Mouse (Mus musculus) macrophage (primary cell): ENCODE results near the gene Gm43064. TPM values are rescaled to one million over a fixed set of nuclear protein-coding genes. Genes with fewer than 3 reads are reported as not detected.
"Not testable (repeated sequence)": the region's sequence is repeated elsewhere in the genome, so short reads cannot be mapped to it uniquely, and the experiment has no call there.

Experiments used
- H3K27ac ChIP-seq: fragments of 350-480 bp; formaldehyde crosslinking; 2 replicates; pipeline ENCODE4 v1.9.0; 2021
- H3K36me3 ChIP-seq: fragments of 350-480 bp; formaldehyde crosslinking; 2 replicates; pipeline ENCODE4 v1.9.0; 2021; ENCODE audit errors: inconsistent target
- H3K4me3 ChIP-seq: fragments of 350-480 bp; formaldehyde crosslinking; 2 replicates; pipeline ENCODE4 v1.9.0; 2021; ENCODE audit errors: inconsistent target
- H3K79me2 ChIP-seq: fragments of 350-480 bp; formaldehyde crosslinking; 2 replicates; pipeline ENCODE4 v1.9.0; 2021; ENCODE audit errors: inconsistent target
- WGBS: methylation state at CpG from one replicate; pipeline ENCODE4 v1.1.7; 2026; ENCODE audit warnings: inconsistent platforms; ENCODE audit not compliant: missing documents; 5-methylcytosine and 5-hydroxymethylcytosine counted together
- polyA plus RNA-seq: library from polyadenylated mRNA; stranded (reverse); fragments of 250-400 nt; gene quantifications from 3 replicates; pipeline ENCODE4 v1.2.4, GENCODE M21; 2018; ENCODE audit warnings: inconsistent platforms

Gene Gm43064
- polyA plus RNA-seq, 1 experiment from 2014 or later: not detected

DNA sequence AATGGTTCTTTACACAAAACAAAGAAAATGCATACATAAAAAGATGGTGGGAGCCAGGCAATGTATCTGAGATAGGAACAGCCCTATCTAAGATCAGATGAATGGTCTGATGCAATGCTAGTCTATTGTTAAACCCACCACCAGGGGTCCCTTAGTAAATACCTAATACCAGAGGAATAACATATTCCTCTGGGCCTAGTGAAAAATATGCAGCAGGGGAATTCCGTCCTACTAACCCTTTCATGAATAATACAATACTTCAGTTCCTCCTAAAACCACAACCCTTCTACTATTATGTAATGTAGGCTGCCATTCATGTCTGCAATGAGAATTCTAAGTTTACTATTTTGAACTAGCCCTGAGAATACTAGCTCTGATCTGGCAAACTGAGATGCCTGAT lies 21.3 kb downstream of the Gm43064 start:
- not testable (repeated sequence) for H3K27ac ChIP-seq, H3K36me3 ChIP-seq, H3K4me3 ChIP-seq, H3K79me2 ChIP-seq
- 14% methylated on average over 1 of the region's 1 CpGs for WGBS

DNA sequence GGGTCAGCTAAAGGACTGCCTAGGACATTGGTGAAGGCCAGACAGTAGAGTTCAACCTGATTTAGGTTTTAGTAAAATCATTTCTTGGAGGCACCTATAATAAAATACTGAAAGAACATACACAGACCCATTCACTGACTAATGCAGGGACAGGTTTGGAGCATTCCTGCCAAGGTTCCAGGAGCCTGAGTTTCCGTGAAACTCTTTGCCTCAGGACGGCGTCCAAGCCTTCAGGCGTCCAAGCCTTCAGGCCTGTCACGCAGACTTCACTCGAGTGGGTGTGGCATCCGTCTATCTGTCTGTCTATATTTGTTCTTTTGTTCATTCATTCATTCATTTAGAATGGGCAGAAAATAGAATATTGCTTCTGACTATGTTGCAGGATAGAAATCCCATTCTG lies 21.8 kb downstream of the Gm43064 start:
- WGBS: 98% methylated on average over 7 of the region's 7 CpGs
- Histone ChIP-seq H3K79me2 (no peaks in the 10 kb centered on the region), H3K4me3 (no peak overlapping the region), H3K27ac (no peak overlapping the region), H3K36me3 (no peaks in the 10 kb centered on the region)

DNA sequence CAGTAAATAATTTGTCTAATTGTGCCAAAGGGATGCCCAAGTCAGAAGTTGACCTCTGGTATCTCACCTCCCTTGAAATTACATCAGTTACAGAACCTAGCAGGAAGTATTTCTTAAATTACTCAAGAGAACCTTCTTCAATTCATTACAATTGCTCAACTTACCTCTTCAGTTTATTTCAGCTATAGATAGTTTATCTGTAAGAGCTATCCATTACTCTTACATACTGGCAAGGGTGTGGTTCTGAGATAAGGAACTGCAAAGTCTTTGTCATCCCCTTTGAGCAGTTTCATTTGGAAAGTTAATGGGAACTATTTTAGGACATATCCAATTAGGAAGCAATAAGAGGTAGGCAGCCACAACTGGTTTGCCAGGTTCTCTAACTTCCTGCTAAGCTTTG lies 23.1 kb downstream of the Gm43064 start, which contains the start of gene Bcl2l15:
TSS of gene Bcl2l15 (plus strand) at position 176 of the 400 bp plus-strand sequence.
- Histone ChIP-seq H3K4me3 (no peak within 1 kb of the TSS), H3K36me3 (no peaks in the 10 kb centered on the region), H3K79me2 (no peaks in the 10 kb centered on the region), H3K27ac (no peak within 1 kb of the TSS)

DNA sequence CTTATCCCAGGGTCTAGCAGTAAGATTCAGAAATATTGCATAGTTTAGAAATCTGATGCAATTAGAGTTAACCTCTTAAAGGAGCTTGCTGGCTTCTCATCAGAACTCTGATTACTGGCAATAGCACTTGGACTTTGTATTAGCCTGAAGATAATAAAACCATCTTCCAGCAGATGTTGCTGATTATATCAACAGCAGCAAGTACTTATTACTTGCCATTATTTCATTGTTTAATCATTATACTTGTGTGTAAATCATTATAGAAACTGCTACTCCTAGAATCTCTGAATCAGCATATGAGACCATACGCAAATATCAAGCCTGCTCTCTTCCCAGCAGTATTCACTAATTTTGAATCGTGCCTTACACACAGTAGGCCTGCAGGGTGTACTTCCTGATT lies 24.6 kb downstream of the Gm43064 start:
- H3K27ac ChIP-seq: no peak overlapping the region
- 89% methylated on average over 2 of the region's 2 CpGs for WGBS
- H3K36me3 ChIP-seq: no peaks in the 10 kb centered on the region

DNA sequence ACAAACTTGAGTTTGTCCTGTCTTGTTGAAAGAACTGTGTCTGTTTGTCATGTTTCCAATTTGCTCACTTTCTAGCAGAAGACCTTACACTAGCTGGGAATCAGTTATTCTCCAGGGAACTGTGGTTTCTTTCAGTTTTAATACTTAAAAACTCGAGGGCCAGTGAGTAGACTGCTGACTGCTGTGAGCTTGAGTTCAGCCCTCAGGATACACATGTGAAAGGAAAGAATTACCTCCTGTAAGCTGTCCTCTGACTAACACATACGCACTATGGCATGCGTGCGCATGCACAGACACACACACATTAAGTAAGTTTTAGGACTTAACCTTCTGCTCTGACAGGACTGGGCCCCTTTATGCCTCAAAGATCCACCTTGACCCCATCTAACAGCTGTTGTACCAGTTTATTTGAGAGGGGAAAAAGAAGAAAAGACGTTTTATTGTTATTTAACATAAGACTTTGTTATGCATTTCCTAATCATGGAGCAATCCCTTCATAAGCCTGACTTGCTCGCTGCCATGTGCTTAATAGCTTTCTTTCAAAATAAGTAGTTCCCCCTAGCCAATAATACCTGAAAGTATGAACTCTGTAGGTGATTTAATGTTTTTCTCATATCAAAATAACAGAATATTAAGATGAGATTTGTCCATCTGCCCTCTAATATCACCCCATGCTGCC lies 26.0 kb downstream of the Gm43064 start:
- H3K27ac ChIP-seq: no peak overlapping the region
- 85% methylated on average over 6 of the region's 6 CpGs for WGBS
- H3K79me2 ChIP-seq: no peaks in the 10 kb centered on the region
- H3K4me3 ChIP-seq: no peak overlapping the region
- no peaks in the 10 kb centered on the region for H3K36me3 ChIP-seq

More for the DNA sequence above, 24.6 kb downstream of the Gm43064 start:
- no peaks in the 10 kb centered on the region for H3K79me2 ChIP-seq
- no peak overlapping the region for H3K4me3 ChIP-seq

DNA sequence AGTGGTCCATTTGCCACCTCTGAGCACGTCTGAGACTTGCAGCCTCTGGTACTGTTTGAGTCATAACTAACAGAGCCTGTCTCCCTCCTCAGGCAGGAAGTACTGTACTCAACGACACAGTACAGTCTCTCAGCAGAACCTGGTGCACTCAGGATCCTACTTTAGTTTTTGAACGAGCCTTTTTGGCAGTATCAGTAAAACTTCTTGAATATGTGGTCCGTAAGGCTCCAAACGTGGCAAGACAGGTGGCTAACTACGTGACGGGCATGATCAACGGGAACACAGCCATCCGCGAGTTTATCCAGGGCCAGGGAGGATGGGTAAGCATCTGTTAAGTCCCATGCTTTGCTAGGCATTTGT lies 26.6 kb downstream of the Gm43064 start:
- WGBS: 75% methylated on average over 10 of the region's 10 CpGs
- H3K79me2 ChIP-seq: no peaks in the 10 kb centered on the region
- no peak overlapping the region for H3K4me3 ChIP-seq
- no peaks in the 10 kb centered on the region for H3K36me3 ChIP-seq
- no peak overlapping the region for H3K27ac ChIP-seq

DNA sequence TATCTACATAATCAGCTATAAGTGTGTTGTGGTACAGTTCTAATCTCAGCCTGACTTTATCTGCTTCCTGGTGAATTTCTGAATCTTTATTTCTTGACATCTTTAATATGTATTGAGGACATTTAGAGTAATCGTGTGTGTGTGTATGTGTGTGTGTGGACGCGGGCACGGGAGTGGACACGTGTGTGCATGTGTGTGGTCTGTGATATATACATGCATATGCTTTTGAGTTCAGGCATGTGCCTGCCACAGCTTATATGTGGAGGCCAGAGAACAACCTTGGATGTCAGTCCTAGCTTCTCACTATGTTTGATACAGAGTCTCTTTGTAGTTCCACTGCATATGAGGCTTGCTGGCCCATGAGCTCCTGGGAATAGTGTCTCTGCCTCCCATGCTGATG lies 27.1 kb downstream of the Gm43064 start:
- no peak overlapping the region for H3K4me3 ChIP-seq
- no peak overlapping the region for H3K27ac ChIP-seq
- no peaks in the 10 kb centered on the region for H3K79me2 ChIP-seq
- H3K36me3 ChIP-seq: no peaks in the 10 kb centered on the region
- 98% methylated on average over 5 of the region's 5 CpGs for WGBS

DNA sequence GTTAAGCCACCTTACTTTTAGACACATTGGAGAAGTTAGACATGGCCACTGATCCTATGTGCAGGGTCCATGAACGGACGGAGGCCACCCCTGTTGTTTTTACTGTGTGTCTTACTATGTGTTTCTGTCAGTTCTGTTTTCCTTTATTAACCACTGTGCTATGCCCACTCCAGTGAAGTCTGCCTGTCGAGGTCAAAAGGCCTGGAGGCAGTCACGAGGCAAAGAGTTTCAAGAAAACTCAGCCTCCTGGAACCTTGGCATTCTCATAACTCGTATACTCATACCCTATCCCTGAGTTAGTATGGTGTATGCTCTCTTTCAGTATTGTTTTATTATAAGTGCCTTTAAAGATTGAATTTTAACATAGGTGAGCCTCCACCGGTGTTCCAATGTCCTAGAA lies 30.3 kb downstream of the Gm43064 start:
- Histone ChIP-seq H3K4me3 (no peak overlapping the region), H3K36me3 (no peaks in the 10 kb centered on the region)
- WGBS: 94% methylated on average over 6 of the region's 6 CpGs

DNA sequence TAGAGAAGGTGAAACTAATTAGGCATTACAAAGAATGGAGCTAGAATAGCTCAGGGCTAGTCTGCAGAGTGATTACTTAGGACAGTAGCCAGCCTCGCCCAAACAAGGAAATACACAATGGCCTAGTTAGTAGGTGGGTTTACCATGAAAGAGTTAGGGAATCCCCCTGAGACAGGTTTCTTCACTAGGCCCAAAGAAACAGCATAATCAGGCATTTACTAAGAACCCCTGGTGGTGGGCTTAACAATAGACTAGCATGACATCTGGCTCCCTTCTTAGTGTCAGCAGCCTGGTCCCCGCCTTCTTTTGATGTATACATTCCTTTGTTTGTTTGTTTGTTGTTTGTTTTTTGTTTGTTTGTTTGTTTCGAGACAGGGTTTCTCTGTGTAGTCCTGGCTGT lies 30.8 kb downstream of the Gm43064 start:
- H3K36me3 ChIP-seq, H3K79me2 ChIP-seq, H3K4me3 ChIP-seq, H3K27ac ChIP-seq: not testable (repeated sequence)
- 88% methylated on average over 3 of the region's 3 CpGs for WGBS

More for the DNA sequence above, 30.3 kb downstream of the Gm43064 start:
- Histone ChIP-seq H3K79me2 (no peaks in the 10 kb centered on the region), H3K27ac (no peak overlapping the region)

DNA sequence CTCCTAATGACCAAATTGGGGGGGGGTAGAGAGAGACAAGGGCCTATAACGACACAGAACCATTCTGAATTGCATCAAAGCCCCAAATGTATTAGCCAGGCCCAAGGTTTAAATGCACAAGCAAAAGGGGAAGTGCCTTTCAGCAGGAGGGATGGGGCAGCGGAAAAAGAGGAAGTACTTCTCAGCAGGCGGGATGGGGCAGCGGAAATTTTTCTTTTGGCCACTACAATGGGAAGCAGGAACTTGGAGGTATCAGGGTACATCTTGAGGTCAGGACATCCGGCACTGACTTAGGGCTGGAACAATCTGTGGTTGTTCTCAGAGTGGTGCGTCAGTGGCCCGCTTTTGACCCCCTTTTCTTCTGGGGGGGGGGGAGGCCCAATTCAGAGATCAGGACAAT lies 31.6 kb downstream of the Gm43064 start:
- H3K36me3 ChIP-seq, H3K27ac ChIP-seq, H3K4me3 ChIP-seq, H3K79me2 ChIP-seq: not testable (repeated sequence)
- WGBS: 52% methylated on average over 6 of the region's 7 CpGs

DNA sequence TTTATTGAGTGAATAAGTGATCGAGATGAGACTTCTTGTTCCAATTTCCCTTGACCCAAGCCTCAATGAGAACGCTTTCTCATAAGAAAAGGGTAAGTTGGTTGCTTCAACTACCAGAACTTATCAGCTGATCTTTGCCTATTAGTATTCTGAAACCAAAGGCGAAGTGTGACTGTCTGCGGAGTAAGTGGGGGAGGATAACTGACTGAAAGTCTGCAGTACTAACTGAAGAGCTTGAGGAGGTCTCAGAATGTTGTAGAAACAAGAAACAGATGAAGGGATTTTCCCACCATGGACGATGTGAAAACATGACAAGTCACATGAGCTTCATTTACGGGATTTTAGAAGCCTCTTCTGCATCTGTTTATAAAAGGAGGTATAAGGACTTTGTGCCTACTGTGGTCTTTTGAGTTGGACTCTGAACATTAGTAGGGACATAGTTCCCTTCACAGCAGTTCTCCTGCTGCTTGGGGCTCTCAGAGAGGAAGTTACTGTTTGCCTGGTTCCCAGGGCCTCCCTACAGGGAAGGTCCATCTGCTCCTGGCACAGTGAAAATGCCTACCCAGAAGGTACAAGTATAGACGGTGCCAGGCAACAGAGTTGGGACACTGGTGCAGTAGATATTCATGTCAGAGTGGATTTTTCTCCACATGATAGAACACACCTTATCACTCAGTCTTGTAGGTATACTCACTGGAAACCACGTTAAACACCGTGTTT lies 41.4 kb downstream of the Gm43064 start:
- Histone ChIP-seq H3K36me3 (no peaks in the 10 kb centered on the region), H3K4me3 (no peak overlapping the region), H3K79me2 (no peaks in the 10 kb centered on the region), H3K27ac (no peak overlapping the region)
- 70% methylated on average over 9 of the region's 9 CpGs for WGBS

DNA sequence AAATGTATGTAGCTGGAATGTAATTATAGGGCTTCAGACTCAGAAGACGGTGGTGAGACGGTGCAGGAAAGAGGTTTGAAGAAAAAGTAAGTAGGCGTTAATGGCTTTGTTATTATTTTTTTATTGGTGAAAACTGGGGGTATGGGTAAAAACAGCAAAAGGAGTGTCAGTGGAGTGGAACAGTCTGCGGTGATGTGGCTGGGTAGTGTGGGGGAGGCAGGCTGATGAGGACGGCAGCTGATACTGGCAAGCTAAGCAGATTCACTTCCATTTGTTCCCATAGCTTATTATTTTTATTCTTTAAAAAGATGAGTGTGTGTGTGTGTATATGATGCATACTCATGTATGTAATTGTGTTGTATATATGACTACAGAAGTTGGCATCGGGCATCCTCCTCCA lies 42.1 kb downstream of the Gm43064 start:
- Histone ChIP-seq H3K4me3 (no peak overlapping the region), H3K27ac (no peak overlapping the region), H3K36me3 (no peaks in the 10 kb centered on the region), H3K79me2 (no peaks in the 10 kb centered on the region)
- 93% methylated on average over 6 of the region's 6 CpGs for WGBS

DNA sequence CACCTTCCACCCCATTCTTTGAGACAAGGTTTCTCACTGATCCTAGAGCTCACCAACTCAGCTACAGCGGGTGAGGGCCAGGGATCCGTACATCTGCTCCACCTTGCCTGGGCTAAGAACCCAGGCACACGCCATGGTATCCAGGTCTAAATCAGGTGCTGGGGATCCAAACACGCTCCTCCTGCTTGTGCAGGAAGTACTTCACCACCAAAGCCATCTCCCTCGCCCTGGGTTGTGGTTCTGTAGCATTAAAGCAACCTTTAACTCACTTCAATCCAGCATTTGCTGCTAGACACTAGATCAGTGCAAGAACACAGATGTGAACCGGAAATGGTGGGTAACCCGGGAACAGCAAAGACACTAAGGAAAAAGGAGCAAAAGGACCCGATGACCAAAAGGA lies 42.5 kb downstream of the Gm43064 start:
- Histone ChIP-seq H3K36me3 (no peaks in the 10 kb centered on the region), H3K4me3 (no peak overlapping the region), H3K27ac (no peak overlapping the region), H3K79me2 (no peaks in the 10 kb centered on the region)
- WGBS: 90% methylated on average over 8 of the region's 8 CpGs

DNA sequence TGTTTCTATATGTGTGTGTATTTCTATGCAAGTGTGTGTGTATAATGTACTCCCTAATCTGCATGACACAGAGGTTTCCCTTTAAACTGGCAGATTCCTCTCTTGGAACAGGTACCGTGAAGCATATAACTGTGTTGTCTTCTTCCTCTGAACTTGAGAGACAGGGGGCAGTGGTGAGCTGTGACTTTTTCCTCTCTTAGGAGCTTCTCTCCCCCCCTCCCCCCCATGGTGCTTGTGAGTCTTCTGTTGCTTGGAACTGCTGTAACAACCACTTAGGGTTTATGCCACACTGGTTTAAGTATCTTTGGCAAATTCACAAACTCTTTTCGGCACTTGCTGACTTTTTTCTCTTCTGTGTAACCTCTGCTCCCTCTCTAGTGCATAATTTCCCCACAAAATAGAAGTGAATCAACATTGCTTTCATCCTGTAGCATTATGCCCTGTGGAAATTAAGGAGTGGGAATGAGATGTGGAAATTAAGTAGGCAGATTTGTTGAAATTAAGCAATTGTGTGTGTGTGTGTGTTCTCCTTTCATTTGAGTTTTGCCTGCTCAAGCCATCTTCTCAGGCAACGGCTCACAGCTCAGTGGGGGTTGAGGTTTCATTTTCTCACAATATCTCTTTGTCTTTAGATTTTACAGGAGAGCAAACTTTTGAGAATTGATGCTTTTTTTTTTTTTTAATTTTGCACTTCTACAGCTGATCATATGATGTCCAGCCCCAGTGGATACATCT lies 43.4 kb downstream of the Gm43064 start:
- Histone ChIP-seq H3K36me3 (no peaks in the 10 kb centered on the region), H3K27ac (peak overlapping the region; percentile 35), H3K4me3 (no peak overlapping the region), H3K79me2 (no peaks in the 10 kb centered on the region)
- 30% methylated on average over 3 of the region's 3 CpGs for WGBS

DNA sequence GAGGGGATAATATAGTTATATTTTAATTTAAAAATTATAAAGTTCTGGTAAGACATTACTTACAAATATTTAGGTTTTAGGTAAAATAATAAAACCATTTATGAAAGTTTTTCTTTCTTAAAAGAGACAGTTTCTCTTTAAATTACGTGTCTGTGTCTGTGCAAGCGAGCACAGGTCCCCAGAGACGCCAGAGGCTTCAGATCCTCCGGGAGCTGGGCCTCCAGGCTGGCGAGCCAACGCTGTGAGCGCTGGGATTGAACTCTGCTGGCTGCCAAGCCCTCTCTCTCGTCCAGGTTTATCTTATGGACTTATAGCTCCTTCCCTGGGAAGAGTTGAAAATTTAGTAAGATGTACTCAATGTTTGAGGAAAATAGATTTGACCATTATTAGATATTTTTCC lies 44.4 kb downstream of the Gm43064 start:
- Histone ChIP-seq H3K36me3 (no peaks in the 10 kb centered on the region), H3K27ac (no peak overlapping the region), H3K79me2 (no peaks in the 10 kb centered on the region), H3K4me3 (no peak overlapping the region)
- WGBS: 96% methylated on average over 8 of the region's 8 CpGs
